Mouse (Mus musculus): Measurements from ENCODE around the gene Klf12. TPM values are rescaled to one million over a fixed set of nuclear protein-coding genes. Genes with fewer than 3 reads are reported as not detected.
A peak's percentile ranks its signal among the peaks of the same experiment; 100 is the strongest.

Klf12 gene
- total and polyA plus RNA-seq, 3 experiments, result 3.3 to 9.7 (median 8.6) TPM

GRCm38 (mm10) chr14:100097208-100098189 is 187.0 kb downstream of the Klf12 start:
- Histone ChIP-seq H3K27me3 (replicated peaks) (no peaks in the 10 kb centered on the region), H3K9ac (ENCODE audit: insufficient read depth, low read depth) (peak overlapping the region; percentile 13; the same call in 1 of the 2 replicates), H3K36me3 (replicated peaks in 1 of 2; ENCODE audit: control insufficient read depth in 1 of 2, insufficient read depth in 1 of 2, low read length in 1 of 2) (no peaks in the 10 kb centered on the region), H3K4me3 (replicated peaks in 1 of 3; ENCODE audit: low read depth in 2 of 3, low read length in 2 of 3, poor library complexity in 1 of 3) (no peak overlapping the region), H3K4me2 (ENCODE audit: insufficient read depth, low read depth, poor library complexity, severe bottlenecking) (peak overlapping the region; percentile 88), H3K79me2 (replicated peaks; ENCODE audit: control insufficient read depth, extremely low read depth, insufficient read depth, poor library complexity, severe bottlenecking) (no peaks in the 10 kb centered on the region), H3K9me3 (replicated peaks; ENCODE audit: low read length) (no peaks in the 10 kb centered on the region), H3K4me1 (ENCODE audit: control insufficient read depth in 1 of 2, insufficient read depth in 2 of 2) (peaks cover 5 to 37% of the 10 kb centered on the region in 2 experiments; a peak in 3 of 4 replicates), H3K27ac (ENCODE audit: insufficient read depth, low read depth) (no peak overlapping the region)
- dilution Hi-C loops (cut with MboI; ENCODE audit: extremely low pct_ligation_motif_present, extremely low pct_unique_long_range_greater_than_20kb, low sequenced_read_pairs), result no loop called here
- in situ Hi-C loops (cut with MboI; ENCODE audit: low pct_ligation_motif_present, low pct_unique_long_range_greater_than_20kb, low sequenced_read_pairs), result loop anchor here (25.0 kb wide), 1 partner anchor 160 kb away; no protein-coding TSS in a partner anchor
- DNase-seq (ENCODE audit: extremely low read depth), result peak; percentile 55
- no peak for TF ChIP-seq SMC3 (IDR thresholded peaks at IDR 0.05; ENCODE audit: low read depth, low read length)
- peak; percentile 53 for TF ChIP-seq BHLHE40 (IDR thresholded peaks at IDR 0.05; ENCODE audit: low read depth, low read length)
- TF ChIP-seq UBTF (IDR thresholded peaks at IDR 0.05; ENCODE audit: low read depth, low read length), result no peak
- no peak for TF ChIP-seq ZC3H11A (IDR thresholded peaks at IDR 0.05; ENCODE audit: low read depth, low read length)
- no peak for TF ChIP-seq ZKSCAN1 (IDR thresholded peaks at IDR 0.05; ENCODE audit: borderline replicate concordance, low read depth, low read length)
- no peak for TF ChIP-seq JUN (IDR thresholded peaks at IDR 0.05; ENCODE audit: insufficient read depth, low read depth, low read length)
- no peak for TF ChIP-seq MAZ (IDR thresholded peaks at IDR 0.05; ENCODE audit: low read depth, low read length)
- TF ChIP-seq USF2 (conservative IDR thresholded peaks at IDR 0.05; ENCODE audit: low read depth, low read length), result no peak
- no peak for TF ChIP-seq MXI1 (IDR thresholded peaks at IDR 0.05; ENCODE audit: low read depth, low read length)
- TF ChIP-seq POLR2AphosphoS2 (IDR thresholded peaks at IDR 0.05; ENCODE audit: low read depth, low read length), result no peak
- no peak for TF ChIP-seq E2F4 (IDR thresholded peaks at IDR 0.05; ENCODE audit: insufficient replicate concordance, low read depth, low read length)
- peak; percentile 71 for TF ChIP-seq EP300 (IDR thresholded peaks at IDR 0.05; ENCODE audit: low read length)
- TF ChIP-seq CTCF (conservative IDR thresholded peaks at IDR 0.05 in 1 of 2, IDR thresholded peaks at IDR 0.05 in 1 of 2; ENCODE audit: low read depth in 2 of 2, low read length in 2 of 2), result no peak
- TF ChIP-seq MEF2A (IDR thresholded peaks at IDR 0.05; ENCODE audit: borderline replicate concordance, low read depth, low read length), result peak; percentile 65
- TF ChIP-seq TCF12 (IDR thresholded peaks at IDR 0.05; ENCODE audit: low read depth, low read length), result peak; percentile 55; the same call in 1 of the 2 replicates
- no peak for TF ChIP-seq CHD2 (IDR thresholded peaks at IDR 0.05; ENCODE audit: low read length)
- TF ChIP-seq ELF1 (IDR thresholded peaks at IDR 0.05; ENCODE audit: low read depth, low read length), result no peak
- TF ChIP-seq PAX5 (IDR thresholded peaks at IDR 0.05; ENCODE audit: low read length), result no peak
- no peak for TF ChIP-seq NELFE (IDR thresholded peaks at IDR 0.05; ENCODE audit: low read depth, low read length)
- no peak for TF ChIP-seq RCOR1 (conservative IDR thresholded peaks at IDR 0.05; ENCODE audit: low read depth, low read length)
- no peak for TF ChIP-seq NRF1 (IDR thresholded peaks at IDR 0.05; ENCODE audit: low read depth, low read length)
- TF ChIP-seq HCFC1 (IDR thresholded peaks at IDR 0.05; ENCODE audit: low read depth, low read length), result no peak
- TF ChIP-seq GABPA (IDR thresholded peaks at IDR 0.05; ENCODE audit: insufficient replicate concordance, low read depth, low read length), result no peak
- TF ChIP-seq ZMIZ1 (IDR thresholded peaks at IDR 0.05; ENCODE audit: low read depth, low read length), result 0 out of 2 replicates have a peak, but pooled peaks have one; percentile 24
- TF ChIP-seq ETS1 (conservative IDR thresholded peaks at IDR 0.05; ENCODE audit: low read depth, low read length), result peak; percentile 77
- TF ChIP-seq MYC (IDR thresholded peaks at IDR 0.05; ENCODE audit: low read depth, low read length), result peak; percentile 82; the same call in 1 of the 2 replicates
- no peak for TF ChIP-seq POLR2A (IDR thresholded peaks at IDR 0.05; ENCODE audit: low read depth, low read length)
- TF ChIP-seq KAT2A (IDR thresholded peaks at IDR 0.05; ENCODE audit: insufficient replicate concordance, low read length), result no peak
- TF ChIP-seq RAD21 (IDR thresholded peaks at IDR 0.05; ENCODE audit: low read depth, low read length), result no peak
- TF ChIP-seq JUND (conservative IDR thresholded peaks at IDR 0.05; ENCODE audit: low read depth, low read length), result 0 out of 2 replicates have a peak, but pooled peaks have one; percentile 7
- TF ChIP-seq CHD1 (IDR thresholded peaks at IDR 0.05; ENCODE audit: low read depth, low read length), result no peak
- peak; percentile 34; the same call in 1 of the 2 replicates for TF ChIP-seq MAX (IDR thresholded peaks at IDR 0.05; ENCODE audit: low read length)
- TF ChIP-seq ZNF384 (IDR thresholded peaks at IDR 0.05; ENCODE audit: low read depth, low read length), result peak; percentile 17; the same call in 1 of the 2 replicates
- TF ChIP-seq USF1 (IDR thresholded peaks at IDR 0.05; ENCODE audit: low read depth, low read length), result no peak
- 0 out of 2 replicates have a peak, but pooled peaks have one; percentile 21 for TF ChIP-seq SIN3A (IDR thresholded peaks at IDR 0.05; ENCODE audit: low read length)
- no peak for TF ChIP-seq MAFK (IDR thresholded peaks at IDR 0.05; ENCODE audit: insufficient replicate concordance, low read length)
- TF ChIP-seq IRF4 (IDR thresholded peaks at IDR 0.05; ENCODE audit: low read depth, low read length), result peak; percentile 87

All from CH12.LX (cell line).